Mouse (Mus musculus) forebrain, embryonic 12.5 days (tissue): ENCODE data around the gene Sbno2. TPM values are rescaled to one million over a fixed set of nuclear protein-coding genes. Genes with fewer than 3 reads are reported as not detected.

ENCODE experiments used
- ATAC-seq: fragments of 200-750 bp; cut with Nextera tagmentation; 2 replicates; pipeline ENCODE4 v1.8.0; 2017; ENCODE audit warnings: moderate TSS enrichment; ENCODE audit not compliant: low FRiP score
- H3K27ac ChIP-seq: fragments of 300-500 bp; sonication (generic); 2 replicates; pipeline ENCODE4 v1.5.1; 2016; ENCODE audit warnings: mild to moderate bottlenecking
- H3K27me3 ChIP-seq: fragments of 300-500 bp; sonication (generic); 2 replicates; pipeline ENCODE4 v1.6.1; 2016; ENCODE audit warnings: mild to moderate bottlenecking
- H3K36me3 ChIP-seq: fragments of 300-500 bp; sonication (generic); replicated peaks from 2 replicates; pipeline ENCODE4 v1.6.1; 2016; ENCODE audit warnings: mild to moderate bottlenecking
- H3K4me1 ChIP-seq: fragments of 300-500 bp; sonication (generic); 2 replicates; pipeline ENCODE4 v1.6.1; 2016
- H3K4me2 ChIP-seq: fragments of 300-500 bp; sonication (generic); 2 replicates; pipeline ENCODE4 v1.6.1; 2016; ENCODE audit warnings: mild to moderate bottlenecking, moderate library complexity
- H3K4me3 ChIP-seq: fragments of 300-500 bp; sonication (generic); replicated peaks from 2 replicates; pipeline ENCODE4 v1.5.1; 2016; ENCODE audit warnings: mild to moderate bottlenecking
- H3K9ac ChIP-seq: fragments of 300-500 bp; sonication (generic); 2 replicates; pipeline ENCODE4 v1.6.1; 2016; ENCODE audit warnings: mild to moderate bottlenecking
- H3K9me3 ChIP-seq: fragments of 300-500 bp; sonication (generic); 2 replicates; pipeline ENCODE4 v1.6.1; 2016
- WGBS: fragments of 180-500 bp; shearing (Covaris S2); methylation state at CpG from one replicate; pipeline ENCODE4 v1.1.7; 2016; 5-methylcytosine and 5-hydroxymethylcytosine counted together
- polyA plus RNA-seq: library from polyadenylated mRNA; unstranded; fragments of >200 nt; fragmentation: Nextera tagmentation; extraction: Ambion mirVana; gene quantifications from 2 replicates; pipeline ENCODE4 v1.2.1, GENCODE M21; 2016

Gene Sbno2
- polyA plus RNA-seq, 1 experiment from 2014 or later: 16.4 TPM

DNA sequence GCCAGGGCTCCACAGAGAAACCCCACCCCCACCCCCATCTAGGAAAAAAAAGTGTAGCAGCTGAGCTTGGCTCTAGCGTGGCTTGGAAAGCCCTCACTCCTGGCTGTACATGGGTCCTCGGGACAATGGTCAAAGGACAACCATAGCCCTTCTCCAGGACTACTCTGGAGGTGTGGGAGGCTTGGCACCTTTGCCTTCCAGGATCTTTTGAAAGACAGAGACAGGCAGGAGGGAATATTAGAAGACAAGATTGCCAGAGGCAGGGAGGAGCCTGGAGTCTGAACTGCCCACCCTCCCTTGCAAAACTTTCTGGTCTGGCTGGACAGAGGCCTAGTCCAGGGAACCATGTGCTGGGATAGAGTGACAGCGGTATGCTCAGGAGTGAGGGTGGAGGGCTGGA, 10.7 kb downstream of the Sbno2 start:
- Histone ChIP-seq H3K36me3 (no peaks in the 10 kb centered on the region), H3K4me1 (peaks cover 9% of the 10 kb centered on the region), H3K4me2 (no peak overlapping the region), H3K9ac (no peak overlapping the region), H3K4me3 (no peak overlapping the region), H3K27me3 (no peaks in the 10 kb centered on the region), H3K27ac (no peak overlapping the region), H3K9me3 (no peaks in the 10 kb centered on the region)
- ATAC-seq: no peak
- WGBS: 77% methylated on average over 3 of the region's 3 CpGs

DNA sequence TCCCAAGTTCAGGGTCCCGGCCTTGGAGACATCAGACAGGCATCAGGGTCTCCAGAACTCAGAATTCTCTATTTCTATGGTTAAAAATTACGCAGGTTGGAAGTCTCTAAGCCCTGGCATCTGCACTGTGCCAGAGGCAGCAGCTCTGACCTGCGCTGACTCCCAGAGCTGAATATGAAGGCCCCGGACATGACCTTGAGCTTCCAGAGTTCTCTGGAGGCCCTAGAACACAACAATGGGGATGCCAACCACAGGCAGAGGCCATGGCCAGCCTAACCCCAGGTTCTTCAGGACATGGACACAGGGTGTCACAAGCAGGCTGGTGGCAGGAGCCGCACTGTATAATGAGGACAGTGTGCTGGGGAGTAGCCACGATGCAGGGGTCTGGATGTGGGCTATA, 11.3 kb downstream of the Sbno2 start:
- Histone ChIP-seq H3K4me3 (no peak overlapping the region), H3K9me3 (no peaks in the 10 kb centered on the region), H3K4me1 (peaks cover 9% of the 10 kb centered on the region), H3K27me3 (no peaks in the 10 kb centered on the region), H3K36me3 (no peaks in the 10 kb centered on the region), H3K9ac (no peak overlapping the region), H3K27ac (no peak overlapping the region), H3K4me2 (no peak overlapping the region)
- ATAC-seq: no peak
- 92% methylated on average over 6 of the region's 6 CpGs for WGBS

DNA sequence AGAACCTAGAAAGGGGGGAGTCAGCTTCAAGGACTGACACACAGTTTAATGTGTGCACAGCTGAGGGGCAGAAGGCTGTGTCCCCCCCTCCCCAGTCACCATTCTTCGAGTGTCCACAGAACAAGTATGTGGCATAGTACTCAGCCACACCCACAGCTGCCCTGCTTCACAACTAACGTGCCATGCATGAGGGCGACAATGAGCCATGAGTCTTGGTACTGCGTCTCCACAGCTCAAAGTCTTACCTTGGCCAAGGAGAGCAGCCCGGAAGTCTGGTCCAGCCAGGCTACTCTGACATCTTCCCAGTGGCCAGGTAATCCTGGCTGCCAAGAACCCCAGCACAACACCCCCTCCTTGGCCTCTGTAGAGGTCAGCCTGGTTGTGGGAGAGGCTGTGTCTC, 12.7 kb downstream of the Sbno2 start:
- H3K4me1 ChIP-seq: peaks cover 8% of the 10 kb centered on the region
- no peaks in the 10 kb centered on the region for H3K27me3 ChIP-seq
- WGBS: 93% methylated on average over 5 of the region's 5 CpGs
- H3K4me2 ChIP-seq: no peak overlapping the region
- no peak overlapping the region for H3K4me3 ChIP-seq
- H3K27ac ChIP-seq: no peak overlapping the region
- H3K36me3 ChIP-seq: no peaks in the 10 kb centered on the region
- H3K9ac ChIP-seq: no peak overlapping the region; the same call in 1 of the 2 replicates
- ATAC-seq: no peak
- no peaks in the 10 kb centered on the region for H3K9me3 ChIP-seq

DNA sequence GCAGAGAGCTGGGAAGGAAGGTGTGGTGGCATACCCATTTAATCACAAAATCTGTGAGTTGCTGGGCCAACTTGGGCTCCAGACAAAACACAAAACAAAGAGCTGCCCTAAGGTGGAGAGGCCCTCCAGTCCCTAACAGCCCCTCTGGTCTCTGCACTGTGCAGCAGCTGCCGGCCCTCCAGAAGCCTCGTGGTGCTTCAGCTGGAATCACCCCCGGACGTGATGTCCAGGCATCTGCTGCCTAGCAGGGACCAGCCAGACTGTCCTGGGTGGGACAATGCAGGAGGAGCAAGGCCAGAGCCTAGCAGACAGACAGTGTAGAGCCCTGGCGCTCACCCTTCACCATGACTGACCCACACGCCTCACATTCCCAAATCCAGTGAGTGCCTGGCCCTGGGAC, 13.8 kb downstream of the Sbno2 start:
- WGBS: 93% methylated on average over 6 of the region's 6 CpGs
- no peaks in the 10 kb centered on the region for H3K9me3 ChIP-seq
- H3K4me2 ChIP-seq: no peak overlapping the region
- no peak for ATAC-seq
- H3K4me3 ChIP-seq: no peak overlapping the region
- H3K27me3 ChIP-seq: no peaks in the 10 kb centered on the region
- H3K9ac ChIP-seq: no peak overlapping the region
- no peaks in the 10 kb centered on the region for H3K36me3 ChIP-seq
- no peak overlapping the region for H3K27ac ChIP-seq
- no peaks in the 10 kb centered on the region for H3K4me1 ChIP-seq

DNA sequence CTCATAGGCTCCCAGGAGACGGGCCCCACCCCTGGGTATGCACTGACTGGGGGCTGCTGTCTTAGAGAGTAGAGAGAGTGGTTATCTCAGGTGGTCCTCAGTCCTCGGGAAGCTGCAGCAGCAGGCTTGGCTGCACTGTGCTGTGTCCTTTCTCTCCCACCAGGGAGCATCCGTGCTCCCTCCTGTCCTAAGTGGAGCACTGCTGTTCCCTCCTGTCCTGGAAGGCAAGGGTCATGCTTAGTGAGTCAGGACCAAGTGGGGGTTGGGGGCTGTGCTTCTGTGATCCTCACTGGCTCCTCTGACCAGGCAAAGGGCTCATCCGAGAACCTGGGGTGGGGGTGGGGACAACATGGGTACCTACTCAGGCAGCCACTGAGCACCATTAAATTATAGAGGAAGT, 16.2 kb downstream of the Sbno2 start:
- ATAC-seq: no peak
- no peaks in the 10 kb centered on the region for H3K27me3 ChIP-seq
- 59% methylated on average over 4 of the region's 4 CpGs for WGBS

DNA sequence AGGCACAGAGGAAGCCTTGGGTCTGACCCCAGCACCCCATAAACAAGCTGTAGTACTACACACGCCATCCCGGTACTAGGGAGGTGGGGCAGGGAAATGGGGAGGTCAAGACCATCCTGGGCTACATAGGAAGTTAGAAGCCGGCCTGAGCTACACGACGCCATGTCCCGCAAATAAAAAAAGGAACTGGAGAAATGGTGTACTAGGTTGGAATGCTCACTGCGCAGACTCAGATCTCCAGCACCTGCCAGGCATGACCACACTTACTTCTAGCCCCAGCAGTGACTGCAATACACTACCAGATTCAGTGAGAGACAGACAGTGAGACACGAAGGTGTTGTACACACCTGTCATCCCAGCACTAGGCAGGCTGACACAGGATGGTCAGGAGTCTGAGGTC, 17.9 kb downstream of the Sbno2 start:
- whole genome bisulfite sequencing: 89% methylated on average over 8 of the region's 8 CpGs
- no peak overlapping the region for H3K27ac ChIP-seq
- ATAC-seq: no peak
- no peak overlapping the region for H3K4me3 ChIP-seq
- no peaks in the 10 kb centered on the region for H3K9me3 ChIP-seq
- no peaks in the 10 kb centered on the region for H3K4me1 ChIP-seq
- no peak overlapping the region for H3K9ac ChIP-seq
- no peaks in the 10 kb centered on the region for H3K27me3 ChIP-seq
- no peak overlapping the region for H3K4me2 ChIP-seq
- H3K36me3 ChIP-seq: peaks cover 30% of the 10 kb centered on the region

More for the DNA sequence above, 16.2 kb downstream of the Sbno2 start:
- no peak overlapping the region for H3K9ac ChIP-seq
- no peaks in the 10 kb centered on the region for H3K9me3 ChIP-seq
- no peak overlapping the region for H3K4me2 ChIP-seq
- H3K27ac ChIP-seq: no peak overlapping the region
- peaks cover 15% of the 10 kb centered on the region for H3K36me3 ChIP-seq
- no peaks in the 10 kb centered on the region for H3K4me1 ChIP-seq
- no peak overlapping the region for H3K4me3 ChIP-seq

DNA sequence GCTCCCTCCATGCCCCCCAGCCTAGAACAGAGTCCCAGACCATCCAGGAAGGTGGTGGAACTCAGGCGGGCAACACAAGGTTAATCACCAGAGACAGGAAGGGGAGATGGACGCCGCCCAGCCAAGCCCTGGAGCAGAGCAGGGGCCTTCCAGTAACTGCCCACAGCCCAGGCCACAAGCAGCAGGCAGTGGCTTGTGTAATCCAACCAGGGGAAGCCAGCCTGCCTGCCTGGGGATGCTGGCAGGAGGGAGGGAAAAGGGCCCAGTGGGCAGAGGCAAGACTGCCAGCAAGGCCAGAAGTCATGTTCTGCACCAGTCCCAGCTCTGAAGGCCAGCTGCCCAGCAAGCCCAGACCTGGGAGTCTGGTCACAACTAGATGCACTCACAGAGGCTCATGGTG, 18.5 kb downstream of the Sbno2 start:
- 92% methylated on average over 3 of the region's 3 CpGs for WGBS
- Histone ChIP-seq H3K9me3 (no peaks in the 10 kb centered on the region), H3K27me3 (no peaks in the 10 kb centered on the region), H3K36me3 (peaks cover 36% of the 10 kb centered on the region), H3K27ac (no peak overlapping the region), H3K4me2 (no peak overlapping the region), H3K4me1 (no peaks in the 10 kb centered on the region), H3K9ac (no peak overlapping the region), H3K4me3 (no peak overlapping the region)
- ATAC-seq: no peak

DNA sequence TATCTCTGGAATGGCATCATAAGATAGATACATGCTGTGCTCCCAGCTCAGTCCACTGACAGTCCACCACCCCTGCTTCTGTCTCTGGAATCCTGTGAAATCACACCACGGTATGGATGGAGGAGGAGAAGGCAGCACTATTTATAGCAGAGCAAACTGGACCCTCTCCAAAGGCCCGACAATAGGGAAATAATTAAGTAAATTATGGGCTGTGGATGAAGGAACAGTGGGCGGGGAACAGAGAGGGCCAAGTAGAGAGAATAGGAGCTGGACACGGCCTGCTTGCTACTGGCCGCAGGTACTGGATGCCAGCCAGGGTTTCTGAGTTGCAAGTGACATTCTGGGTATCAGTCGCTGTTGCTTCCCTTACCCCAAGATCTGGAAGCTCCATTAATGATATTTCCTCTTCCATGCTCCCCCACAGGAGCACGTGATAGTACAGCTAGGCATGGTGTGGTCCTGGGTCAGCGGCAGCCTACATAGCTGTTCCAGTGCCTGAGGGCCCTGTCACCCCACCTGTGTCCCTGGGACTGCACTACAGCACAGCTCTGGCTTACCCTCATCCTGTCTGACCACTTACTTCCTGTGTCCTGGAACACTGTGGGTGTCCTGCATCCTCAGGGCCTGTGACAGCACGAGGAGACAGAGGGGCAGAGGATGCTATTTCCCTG, 20.4 kb downstream of the Sbno2 start:
- Histone ChIP-seq H3K36me3 (peaks cover 55% of the 10 kb centered on the region), H3K9ac (no peak overlapping the region)

DNA sequence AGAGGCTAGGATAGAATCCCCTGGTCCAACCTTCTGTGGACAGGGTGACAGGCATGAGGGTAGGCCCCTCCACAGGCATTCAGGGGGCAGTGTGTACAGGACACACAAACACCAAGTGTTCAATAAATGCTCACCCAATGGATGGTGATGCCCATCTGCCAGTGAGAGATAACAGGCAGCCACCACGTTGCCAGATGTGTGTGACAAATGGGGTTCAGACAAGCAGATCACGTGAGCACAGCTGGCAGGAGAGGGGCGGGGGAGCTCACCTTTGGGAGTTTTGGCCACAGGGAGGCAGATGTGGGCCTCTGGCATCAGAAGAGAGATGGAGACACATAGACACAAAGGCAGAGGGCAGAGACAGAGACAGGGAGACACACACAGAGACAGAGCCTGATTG, 24.3 kb downstream of the Sbno2 start:
- H3K36me3 ChIP-seq: peaks cover 61% of the 10 kb centered on the region
- no peaks in the 10 kb centered on the region for H3K27me3 ChIP-seq
- no peak for ATAC-seq
- H3K27ac ChIP-seq: no peak overlapping the region
- H3K9ac ChIP-seq: no peak overlapping the region
- 0 out of 2 replicates have a peak, but pooled peaks cover under 1% of the 10 kb centered on the region for H3K4me1 ChIP-seq
- H3K4me2 ChIP-seq: no peak overlapping the region
- H3K4me3 ChIP-seq: no peak overlapping the region
- no peaks in the 10 kb centered on the region for H3K9me3 ChIP-seq
- 83% methylated on average over 3 of the region's 3 CpGs for WGBS

More for the DNA sequence above, 20.4 kb downstream of the Sbno2 start:
- Histone ChIP-seq H3K4me2 (no peak overlapping the region), H3K27me3 (no peaks in the 10 kb centered on the region), H3K9me3 (no peaks in the 10 kb centered on the region), H3K4me1 (no peaks in the 10 kb centered on the region), H3K4me3 (no peak overlapping the region), H3K27ac (no peak overlapping the region)
- 83% methylated on average over 9 of the region's 9 CpGs for WGBS
- no peak for ATAC-seq

DNA sequence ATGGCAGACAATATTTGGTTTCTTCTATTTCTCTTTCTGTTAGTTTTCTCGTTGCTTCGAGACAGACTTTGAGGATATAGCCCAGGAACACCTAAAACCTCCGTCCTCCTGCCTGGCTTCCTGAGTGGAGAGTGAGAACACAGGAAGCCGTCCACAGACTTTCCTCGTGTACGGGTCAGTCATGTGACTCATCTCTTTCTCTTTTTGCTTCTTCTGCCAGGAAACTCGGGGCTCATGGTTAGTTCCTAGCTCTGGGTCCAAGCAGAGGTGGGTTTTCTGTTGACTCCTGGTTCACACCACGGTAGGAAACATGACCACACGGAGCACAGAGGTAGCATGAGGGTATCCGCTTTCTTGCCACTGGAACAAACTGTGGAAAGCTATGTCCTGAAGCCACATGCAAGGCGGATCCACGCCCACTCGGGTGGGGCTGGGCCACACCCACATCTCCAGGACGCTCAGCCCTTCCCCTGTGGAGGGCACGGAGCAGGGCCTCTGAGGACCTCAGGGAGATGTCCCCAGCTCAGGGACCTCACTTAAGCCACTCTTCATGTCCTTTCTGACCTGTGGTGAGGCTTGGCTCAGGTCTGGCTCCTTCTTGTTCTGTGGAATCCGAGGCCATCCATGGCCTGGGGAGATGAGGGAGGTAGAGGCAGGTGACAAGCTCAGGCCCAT, 24.8 kb downstream of the Sbno2 start:
- H3K36me3 ChIP-seq: peaks cover 61% of the 10 kb centered on the region
- H3K27ac ChIP-seq: no peak overlapping the region
- H3K4me1 ChIP-seq: peaks cover 6% of the 10 kb centered on the region; the same call in 1 of the 2 replicates
- no peak for ATAC-seq
- 87% methylated on average over 16 of the region's 16 CpGs for WGBS
- H3K27me3 ChIP-seq: no peaks in the 10 kb centered on the region
- no peak overlapping the region for H3K4me2 ChIP-seq
- no peaks in the 10 kb centered on the region for H3K9me3 ChIP-seq
- no peak overlapping the region for H3K4me3 ChIP-seq
- H3K9ac ChIP-seq: no peak overlapping the region

DNA sequence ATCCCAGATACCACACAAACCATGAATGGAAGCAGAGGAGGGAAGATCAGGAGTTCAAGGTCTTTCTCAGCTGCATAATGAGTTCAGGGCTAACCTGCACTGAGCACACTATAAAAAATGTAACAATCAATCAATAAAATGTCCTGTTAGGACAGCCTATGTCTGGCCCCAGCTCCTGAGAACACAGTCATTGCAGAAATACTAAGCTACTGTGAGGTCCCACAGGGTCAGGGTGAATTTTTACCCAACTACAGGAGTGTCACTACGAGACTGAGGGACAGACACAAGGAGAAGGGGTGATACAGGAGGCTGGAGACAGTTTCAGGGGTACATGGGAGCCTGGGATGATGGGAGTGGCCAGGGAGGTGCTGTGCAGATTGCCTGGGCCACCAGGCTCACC, 27.0 kb downstream of the Sbno2 start:
- no peak overlapping the region for H3K4me3 ChIP-seq

DNA sequence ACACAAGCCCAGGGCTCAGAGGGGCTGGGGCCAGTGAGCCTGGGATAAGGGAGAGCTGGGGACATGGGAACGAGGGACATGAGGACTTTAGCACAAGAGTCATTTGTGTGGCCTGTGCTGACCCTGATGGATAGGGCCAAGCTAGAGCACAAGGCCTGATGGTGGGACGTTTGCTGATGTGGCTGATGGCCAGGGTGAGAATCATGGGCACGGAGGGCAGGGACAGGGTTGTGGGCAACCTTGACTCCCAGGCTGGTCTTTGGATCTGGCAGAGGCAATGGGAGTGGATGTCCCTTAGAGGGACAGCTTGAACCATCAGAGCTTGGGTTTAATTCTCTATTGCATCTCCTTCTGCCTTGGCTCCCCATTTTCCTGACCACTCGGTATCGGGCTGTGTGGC, 28.1 kb downstream of the Sbno2 start:
- 83% methylated on average over 5 of the region's 5 CpGs for WGBS
- Histone ChIP-seq H3K27ac (no peak overlapping the region), H3K36me3 (peaks cover 33% of the 10 kb centered on the region), H3K4me3 (no peak overlapping the region), H3K9me3 (no peaks in the 10 kb centered on the region), H3K4me2 (no peak overlapping the region), H3K9ac (no peak overlapping the region), H3K27me3 (no peaks in the 10 kb centered on the region), H3K4me1 (peaks cover 13% of the 10 kb centered on the region; the same call in 1 of the 2 replicates)
- ATAC-seq: no peak

More for the DNA sequence above, 27.0 kb downstream of the Sbno2 start:
- no peaks in the 10 kb centered on the region for H3K27me3 ChIP-seq
- no peak overlapping the region for H3K9ac ChIP-seq
- H3K9me3 ChIP-seq: no peaks in the 10 kb centered on the region
- peaks cover 13% of the 10 kb centered on the region; the same call in 1 of the 2 replicates for H3K4me1 ChIP-seq
- H3K27ac ChIP-seq: no peak overlapping the region
- H3K4me2 ChIP-seq: no peak overlapping the region
- 78% methylated on average over 1 of the region's 1 CpGs for WGBS
- peaks cover 42% of the 10 kb centered on the region for H3K36me3 ChIP-seq
- no peak for ATAC-seq

DNA sequence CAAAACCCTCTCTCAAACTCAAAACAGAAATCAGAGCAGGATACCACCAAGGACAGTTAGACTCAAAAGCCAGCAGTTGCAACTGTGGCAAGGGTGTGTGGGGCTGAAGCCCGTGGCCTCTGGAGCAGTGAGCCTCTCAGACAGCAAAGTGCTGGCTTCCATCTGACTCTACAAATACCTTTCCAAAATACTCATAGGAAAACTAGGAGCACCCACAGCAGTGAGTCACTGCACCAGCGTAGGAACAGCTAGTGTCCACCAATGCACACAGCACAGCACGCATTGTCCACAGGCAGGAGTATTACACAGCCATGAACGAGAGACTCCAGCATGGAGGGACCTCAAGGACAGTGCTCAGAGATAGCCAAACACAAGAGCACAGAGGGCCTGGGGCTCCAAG, 29.0 kb downstream of the Sbno2 start:
- Histone ChIP-seq H3K27me3 (no peaks in the 10 kb centered on the region), H3K9ac (no peak overlapping the region)
- ATAC-seq: no peak

More for the DNA sequence above, 29.0 kb downstream of the Sbno2 start:
- H3K4me2 ChIP-seq: no peak overlapping the region
- no peak overlapping the region for H3K4me3 ChIP-seq
- H3K36me3 ChIP-seq: peaks cover 23% of the 10 kb centered on the region
- H3K4me1 ChIP-seq: peaks cover 13% of the 10 kb centered on the region; the same call in 1 of the 2 replicates
- WGBS: 95% methylated on average over 4 of the region's 4 CpGs
- H3K27ac ChIP-seq: no peak overlapping the region
- H3K9me3 ChIP-seq: no peaks in the 10 kb centered on the region
